Mouse (Mus musculus) neural tube, embryonic 10.5 days (tissue): ENCODE data around the gene Tmem104.

Source experiments
- DNase-seq: peaks from one replicate; pipeline ENCODE4 v3.0.0-alpha.2; 2017; ENCODE audit warnings: low spot score; ENCODE audit errors: extremely low spot score

Tmem104 gene

GRCm38 (mm10) chr11:115262954-115263353, 75.7 kb downstream of the Tmem104 start:
- no peak for DNase-seq

- DNase-seq, result no peak
These were observed 77.0 kb downstream of the Tmem104 start for GRCm38 (mm10) chr11:115264136-115264861.

- DNase-seq, result peak; percentile 61
These were observed 77.8 kb downstream of the Tmem104 start for GRCm38 (mm10) chr11:115264862-115265668.

GRCm38 (mm10) chr11:115265771-115266399, 78.6 kb downstream of the Tmem104 start:
- DNase-seq, result no peak

- peak; percentile 51 for DNase-seq
These were observed 79.1 kb downstream of the Tmem104 start for GRCm38 (mm10) chr11:115266400-115266778.

- DNase-seq, result no peak
These were observed 80.0 kb downstream of the Tmem104 start, which contains the start of gene Grin2c for GRCm38 (mm10) chr11:115267061-115267883. TSS of gene Grin2c (minus strand) at chr11:115267243.

GRCm38 (mm10) chr11:115267958-115268357, 80.7 kb downstream of the Tmem104 start:
- no peak for DNase-seq

- no peak for DNase-seq
These were observed 82.2 kb downstream of the Tmem104 start for GRCm38 (mm10) chr11:115269330-115270066.

- DNase-seq, result peak; percentile 88
These were observed 83.0 kb downstream of the Tmem104 start for GRCm38 (mm10) chr11:115270148-115270861.

GRCm38 (mm10) chr11:115271052-115271451, 83.8 kb downstream of the Tmem104 start:
- DNase-seq, result no peak

- no peak for DNase-seq
These were observed 84.2 kb downstream of the Tmem104 start for GRCm38 (mm10) chr11:115271481-115271880.

GRCm38 (mm10) chr11:115272894-115273498, 85.7 kb downstream of the Tmem104 start:
- DNase-seq, result no peak

- DNase-seq, result no peak
These were observed 86.4 kb downstream of the Tmem104 start for GRCm38 (mm10) chr11:115273735-115274134.

- no peak for DNase-seq
These were observed 86.9 kb downstream of the Tmem104 start for GRCm38 (mm10) chr11:115274178-115274577.

GRCm38 (mm10) chr11:115274771-115275170, 87.5 kb downstream of the Tmem104 start:
- DNase-seq, result no peak

GRCm38 (mm10) chr11:115275509-115275908, 88.2 kb downstream of the Tmem104 start:
- no peak for DNase-seq

GRCm38 (mm10) chr11:115275954-115276353, 88.7 kb downstream of the Tmem104 start:
- DNase-seq, result no peak

- DNase-seq, result peak; percentile 97
These were observed 89.7 kb downstream of the Tmem104 start, which contains the start of gene Fdxr for GRCm38 (mm10) chr11:115276780-115277603. TSS of gene Fdxr (minus strand) at chr11:115277050.
